Mouse (Mus musculus) hindbrain, embryonic 16.5 days (tissue): Measurements from ENCODE around the gene Olfr58. TPM values are rescaled to one million over a fixed set of nuclear protein-coding genes. Genes with fewer than 3 reads are reported as not detected.
"Not testable (repeated sequence)": the region's sequence is repeated elsewhere in the genome, so short reads cannot be mapped to it uniquely, and the experiment has no call there.

Source experiments
- ATAC-seq: fragments of 200-750 bp; cut with Nextera tagmentation; 2 replicates; pipeline ENCODE4 v1.8.0; 2017; ENCODE audit warnings: moderate TSS enrichment, moderate library complexity
- H3K27ac ChIP-seq: fragments of 300-500 bp; sonication (generic); 2 replicates; pipeline ENCODE4 v1.5.1; 2014; ENCODE audit warnings: low read depth, mild to moderate bottlenecking, control low read depth, low read length, moderate library complexity
- H3K27me3 ChIP-seq: fragments of 300-500 bp; sonication (generic); replicated peaks from 2 replicates; pipeline ENCODE4 v1.6.1; 2014; ENCODE audit warnings: low read length; ENCODE audit not compliant: control insufficient read depth, insufficient read depth
- H3K36me3 ChIP-seq: fragments of 300-500 bp; sonication (generic); 2 replicates; pipeline ENCODE4 v1.6.1; 2014; ENCODE audit warnings: mild to moderate bottlenecking, low read length, moderate library complexity, mixed read lengths; ENCODE audit not compliant: control insufficient read depth, insufficient read depth
- H3K4me1 ChIP-seq: fragments of 300-500 bp; sonication (generic); 2 replicates; pipeline ENCODE4 v1.6.1; 2014; ENCODE audit warnings: low read depth, low read length; ENCODE audit not compliant: control insufficient read depth, insufficient read depth
- H3K4me2 ChIP-seq: fragments of 300-500 bp; sonication (generic); 2 replicates; pipeline ENCODE4 v1.6.1; 2014; ENCODE audit warnings: mild to moderate bottlenecking, low read length, control low read depth, moderate library complexity
- H3K4me3 ChIP-seq: fragments of 300-500 bp; sonication (generic); 2 replicates; pipeline ENCODE4 v1.5.1; 2014; ENCODE audit warnings: mild to moderate bottlenecking, low read length, control low read depth, moderate library complexity
- H3K9ac ChIP-seq: fragments of 300-500 bp; sonication (generic); 2 replicates; pipeline ENCODE4 v1.6.1; 2014; ENCODE audit warnings: low read depth, mild to moderate bottlenecking, control low read depth, low read length, moderate library complexity
- H3K9me3 ChIP-seq: fragments of 300-500 bp; sonication (generic); 2 replicates; pipeline ENCODE4 v1.6.1; 2014; ENCODE audit warnings: mild to moderate bottlenecking, low read length, moderate library complexity; ENCODE audit not compliant: control insufficient read depth
- WGBS: fragments of 180-500 bp; shearing (Covaris S2); extraction: QIAGEN DNeasy Blood & Tissue Kit; methylation state at CpG from one replicate; pipeline ENCODE4 v1.1.7; 2014; 5-methylcytosine and 5-hydroxymethylcytosine counted together
- polyA plus RNA-seq: library from polyadenylated mRNA; unstranded; fragments of >200 nt; fragmentation: Nextera tagmentation; extraction: Ambion mirVana; gene quantifications from 2 replicates; pipeline ENCODE4 v1.2.1, GENCODE M21; 2015

Olfr58 gene
- not detected in 2 replicates for polyA plus RNA-seq

DNA sequence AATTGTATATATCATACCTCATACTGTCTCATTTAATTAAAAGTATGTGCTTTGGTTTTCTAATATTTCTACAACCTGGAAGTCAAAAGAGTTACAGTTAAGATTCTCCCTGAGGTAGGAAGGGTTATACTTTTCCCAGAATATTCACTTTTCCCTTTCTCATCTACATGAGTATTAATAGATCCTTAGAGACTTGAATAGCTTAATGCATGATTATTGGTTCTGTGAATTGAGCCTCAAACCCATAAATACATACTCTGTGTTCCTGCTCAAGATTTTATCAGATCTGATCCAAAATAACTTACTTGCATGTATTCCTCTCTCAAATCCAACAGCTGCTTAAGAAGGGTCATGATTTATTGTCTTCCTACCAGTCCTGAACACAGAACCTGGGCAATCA lies at the start of gene Olfr58:
TSS of gene Olfr58 (plus strand) at position 301 of the 400 bp plus-strand sequence.
- Histone ChIP-seq H3K36me3 (no peaks in the 10 kb centered on the region), H3K4me2 (no peak within 1 kb of the TSS), H3K9ac (no peak within 1 kb of the TSS), H3K27me3 (no peaks in the 10 kb centered on the region), H3K27ac (no peak within 1 kb of the TSS), H3K9me3 (0 out of 2 replicates have a peak, but pooled peaks cover 2% of the 10 kb centered on the region), H3K4me3 (no peak within 1 kb of the TSS), H3K4me1 (no peaks in the 10 kb centered on the region)
- ATAC-seq: no peak

DNA sequence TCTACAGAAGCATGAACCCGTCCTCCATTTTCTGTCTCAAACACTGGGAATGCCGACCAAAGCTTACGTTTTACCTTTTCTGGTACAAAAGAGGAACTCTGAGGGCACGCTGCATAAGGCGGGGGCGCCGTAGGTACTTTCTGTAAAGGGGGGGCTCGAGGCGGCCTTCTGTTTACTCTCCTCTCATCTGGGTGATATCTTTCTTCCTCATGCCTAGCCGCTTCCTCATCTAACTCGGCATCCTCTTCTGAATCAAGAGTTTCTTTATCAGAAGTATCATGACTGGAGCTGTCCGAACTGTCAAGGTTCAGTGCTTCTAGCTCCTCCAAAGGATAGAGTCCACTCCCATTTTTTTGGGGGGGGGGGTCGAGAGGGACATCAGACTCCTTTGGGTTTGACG lies 10.9 kb upstream of the Olfr58 start:
- H3K9me3 ChIP-seq: peaks cover 20% of the 10 kb centered on the region
- no peaks in the 10 kb centered on the region for H3K36me3 ChIP-seq
- H3K27ac ChIP-seq: no peak overlapping the region
- no peak overlapping the region for H3K4me3 ChIP-seq
- WGBS: 87% methylated on average over 14 of the region's 14 CpGs
- no peaks in the 10 kb centered on the region for H3K4me1 ChIP-seq
- H3K27me3 ChIP-seq: no peaks in the 10 kb centered on the region
- H3K4me2 ChIP-seq: no peak overlapping the region
- no peak overlapping the region for H3K9ac ChIP-seq
- no peak for ATAC-seq

DNA sequence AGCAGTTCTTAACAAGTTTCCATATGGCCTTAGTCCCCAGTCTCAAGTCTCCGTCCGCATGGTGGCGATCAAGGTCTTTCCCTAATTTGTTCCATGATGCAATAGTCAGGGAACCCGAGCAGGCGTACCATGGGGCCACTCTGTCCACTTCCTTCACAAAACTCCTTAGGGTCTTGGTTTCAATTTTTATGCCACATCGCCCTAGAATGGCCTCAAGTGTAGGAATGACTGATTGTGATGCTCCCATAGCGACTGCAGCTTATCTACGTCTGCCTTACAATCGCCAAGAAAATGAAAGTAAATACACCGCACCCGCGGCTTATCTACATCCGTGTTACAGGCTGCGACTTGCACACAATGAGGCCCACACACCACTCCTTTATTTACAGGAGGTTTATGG lies 10.4 kb upstream of the Olfr58 start:
- ATAC-seq: no peak
- no peak overlapping the region for H3K27ac ChIP-seq
- H3K36me3 ChIP-seq: no peaks in the 10 kb centered on the region
- no peak overlapping the region for H3K9ac ChIP-seq
- H3K9me3 ChIP-seq: peaks cover 17% of the 10 kb centered on the region
- H3K4me3 ChIP-seq: no peak overlapping the region
- no peak overlapping the region for H3K4me2 ChIP-seq
- 96% methylated on average over 14 of the region's 14 CpGs for WGBS
- H3K4me1 ChIP-seq: no peaks in the 10 kb centered on the region
- H3K27me3 ChIP-seq: no peaks in the 10 kb centered on the region

DNA sequence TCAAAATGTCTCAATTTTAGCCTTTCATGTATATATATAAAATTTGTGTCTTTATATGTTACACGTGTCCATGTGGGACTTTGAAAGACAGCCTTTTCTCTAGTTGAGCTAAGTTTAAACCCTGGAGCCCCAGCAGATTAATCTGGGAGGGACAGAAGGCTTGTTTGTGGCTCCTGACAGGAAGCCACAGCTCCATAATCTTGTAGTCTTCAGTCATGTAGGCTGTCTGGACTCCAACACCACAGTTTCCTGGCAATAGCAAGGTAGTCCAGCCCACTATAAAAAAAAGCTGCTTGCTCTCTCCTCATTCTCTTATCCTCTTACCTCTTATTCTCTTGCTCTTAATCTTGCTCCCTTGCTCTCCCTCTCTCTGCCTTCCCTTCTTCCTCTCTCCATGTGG lies 22.9 kb downstream of the Olfr58 start:
- no peak overlapping the region for H3K4me3 ChIP-seq
- no peaks in the 10 kb centered on the region for H3K36me3 ChIP-seq
- no peak overlapping the region for H3K9ac ChIP-seq
- no peak overlapping the region for H3K4me2 ChIP-seq
- H3K27me3 ChIP-seq: no peaks in the 10 kb centered on the region
- H3K9me3 ChIP-seq: 0 out of 2 replicates have a peak, but pooled peaks cover 2% of the 10 kb centered on the region
- no peaks in the 10 kb centered on the region for H3K4me1 ChIP-seq
- WGBS: 72% methylated on average over 1 of the region's 1 CpGs
- H3K27ac ChIP-seq: no peak overlapping the region
- ATAC-seq: no peak

DNA sequence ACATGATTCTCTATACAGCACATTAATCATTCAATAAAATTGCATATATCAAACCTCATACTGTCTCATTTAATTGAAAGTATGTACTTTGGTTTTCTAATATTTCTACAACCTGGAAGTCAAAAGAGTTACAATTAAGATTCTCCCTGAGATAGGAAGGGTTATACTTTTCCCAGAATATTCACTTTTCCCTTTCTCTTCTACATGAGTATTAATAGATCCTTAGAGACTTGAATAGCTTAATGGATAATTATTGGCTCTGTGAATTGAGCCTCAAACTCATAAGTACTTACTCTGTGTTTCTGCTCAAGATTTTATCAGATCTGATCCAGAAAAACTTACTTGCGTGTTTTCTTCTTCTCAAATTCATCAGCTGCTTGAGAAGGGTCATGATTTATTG lies 24.5 kb downstream of the Olfr58 start, which contains the start of gene Olfr859:
TSS of gene Olfr859 (plus strand) at position 301 of the 400 bp plus-strand sequence.
- not testable (repeated sequence) for H3K9me3 ChIP-seq, H3K4me3 ChIP-seq, H3K36me3 ChIP-seq, H3K27ac ChIP-seq, ATAC-seq, H3K9ac ChIP-seq, H3K4me1 ChIP-seq, H3K27me3 ChIP-seq, H3K4me2 ChIP-seq
- WGBS: 73% methylated on average over 1 of the region's 1 CpGs

Other genes starting within 250 kb of the Olfr58 start
- not detected in 2 replicates for gene Olfr853, start 239.2 kb upstream of the Olfr58 start, polyA plus RNA-seq
- gene Olfr854, start 212.9 kb upstream of the Olfr58 start, polyA plus RNA-seq: not detected in 2 replicates
- gene Olfr855, start 197.7 kb upstream of the Olfr58 start, polyA plus RNA-seq: not detected in 2 replicates
- 29.4 and 34.9 TPM in 2 replicates for gene Zfp317, start 158.2 kb upstream of the Olfr58 start, polyA plus RNA-seq
- not detected in 2 replicates for gene Olfr857, start 70.8 kb upstream of the Olfr58 start, polyA plus RNA-seq
- not detected in 2 replicates for gene Olfr859, start 24.6 kb downstream of the Olfr58 start, polyA plus RNA-seq
- not detected in 2 replicates for gene Olfr860, start 69.5 kb downstream of the Olfr58 start, polyA plus RNA-seq
- not detected in 2 replicates for gene Olfr862, start 107.7 kb downstream of the Olfr58 start, polyA plus RNA-seq
- gene Olfr77, start 136.6 kb downstream of the Olfr58 start, polyA plus RNA-seq: 0.10 and 0.13 TPM in 2 replicates
- gene Olfr866, start 247.8 kb downstream of the Olfr58 start, polyA plus RNA-seq: not detected in 2 replicates